Mouse (Mus musculus) retina, embryonic 14.5 days (tissue): Measurements from ENCODE around the gene Spag7.

Experiments used
- DNase-seq: peaks from one replicate; pipeline ENCODE4 v3.0.0-alpha.2; 2015; ENCODE audit warnings: low spot score

Spag7 gene

DNA sequence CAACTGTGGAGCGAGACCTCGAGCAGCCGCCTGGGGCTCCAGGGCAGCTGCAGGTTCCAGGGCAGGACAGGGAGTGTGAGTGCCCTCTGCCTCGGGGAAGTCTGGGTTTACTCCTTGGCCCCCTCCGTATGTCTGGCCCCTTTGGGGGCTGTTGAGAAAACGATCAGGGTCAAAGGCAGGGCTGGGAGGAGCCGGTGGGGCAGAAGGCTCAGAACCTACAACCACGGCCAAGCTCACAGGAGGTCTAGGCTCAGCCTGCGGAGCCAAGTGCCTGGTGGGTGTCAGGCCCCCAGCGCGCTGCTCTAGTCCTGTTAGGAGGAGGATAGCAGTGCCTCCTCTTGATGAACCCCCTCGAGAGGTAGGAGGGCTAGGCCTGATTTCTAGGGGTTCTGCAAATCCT is 12.0 kb upstream of the Spag7 start:
- no peak for DNase-seq

DNA sequence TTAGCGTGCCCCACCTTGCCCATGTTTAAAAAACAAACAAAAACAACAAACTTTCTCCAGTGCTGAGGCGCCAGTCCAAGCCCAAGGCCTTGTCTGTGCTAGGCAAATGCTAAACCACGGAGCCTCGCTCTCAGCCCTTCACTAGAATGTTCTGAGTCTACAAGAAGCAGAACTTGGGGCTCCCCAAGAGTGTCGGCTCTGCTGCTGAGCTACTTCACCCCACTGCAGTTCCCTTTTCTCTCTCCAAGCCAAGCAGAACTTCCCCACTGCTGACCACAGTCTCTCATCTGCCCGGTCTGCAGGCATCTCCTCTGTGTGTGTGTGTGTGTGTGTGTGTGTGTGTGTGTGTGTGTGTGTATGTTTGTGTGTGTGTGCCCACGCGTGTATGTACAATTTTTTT is 10.7 kb upstream of the Spag7 start:
- no peak for DNase-seq

DNA sequence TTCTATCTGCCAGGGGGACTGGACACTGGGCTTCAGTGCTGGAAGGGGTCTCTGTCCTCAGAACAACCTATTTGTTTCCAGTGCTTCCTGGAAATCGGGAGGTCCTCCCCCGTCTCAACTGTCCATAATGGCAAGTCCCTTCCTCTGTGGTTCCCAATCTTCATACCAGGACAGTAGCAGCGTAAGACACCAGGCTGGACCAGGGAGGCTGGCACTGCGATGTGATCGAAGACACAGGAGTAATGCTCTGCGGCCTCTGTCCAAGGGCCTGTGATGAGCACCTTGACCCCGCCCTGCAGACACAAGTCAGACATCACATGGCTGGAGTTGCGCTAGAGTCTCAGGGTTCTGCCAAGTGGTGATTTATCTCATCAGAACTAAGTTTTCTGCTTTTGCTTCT is 10.1 kb upstream of the Spag7 start:
- no peak for DNase-seq

DNA sequence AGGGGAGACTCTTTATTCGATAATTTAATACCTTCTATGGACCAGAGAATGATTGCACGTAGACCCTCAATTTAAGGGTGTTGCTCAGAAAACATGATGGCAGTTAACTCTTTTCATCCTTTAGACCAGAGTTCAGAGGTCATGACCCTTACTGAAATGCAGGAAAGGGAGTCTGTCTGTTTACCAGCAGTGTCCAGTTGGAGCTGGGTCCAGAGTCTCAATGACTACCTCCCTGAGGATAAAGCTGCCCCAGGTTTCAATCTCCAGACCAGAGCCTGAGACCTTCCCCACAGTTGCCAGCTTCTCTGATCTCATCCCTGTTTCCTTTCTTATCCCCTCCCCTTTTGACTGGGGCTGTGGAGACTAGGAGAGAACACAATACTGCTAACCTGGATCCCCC is 9.4 kb upstream of the Spag7 start:
- no peak for DNase-seq

DNA sequence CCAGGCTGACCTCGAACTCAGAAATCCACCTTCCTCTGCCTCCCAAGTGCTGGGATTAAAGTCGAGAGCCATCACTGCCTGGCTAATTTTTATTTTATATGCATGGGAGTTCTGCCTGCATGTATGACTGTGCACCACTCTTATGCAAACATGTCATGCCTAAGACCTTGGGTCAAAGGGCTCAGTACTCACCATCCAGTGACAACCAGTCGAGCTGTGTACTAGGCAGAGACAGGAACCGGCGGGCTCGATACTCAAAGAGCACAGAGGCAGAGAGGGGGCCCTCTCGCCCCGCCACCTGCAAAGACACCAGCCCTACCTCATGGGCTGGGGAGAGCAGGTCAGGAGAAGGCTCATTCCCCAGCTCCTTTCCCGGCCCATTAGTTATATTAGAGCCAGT is 8.9 kb upstream of the Spag7 start:
- no peak for DNase-seq

DNA sequence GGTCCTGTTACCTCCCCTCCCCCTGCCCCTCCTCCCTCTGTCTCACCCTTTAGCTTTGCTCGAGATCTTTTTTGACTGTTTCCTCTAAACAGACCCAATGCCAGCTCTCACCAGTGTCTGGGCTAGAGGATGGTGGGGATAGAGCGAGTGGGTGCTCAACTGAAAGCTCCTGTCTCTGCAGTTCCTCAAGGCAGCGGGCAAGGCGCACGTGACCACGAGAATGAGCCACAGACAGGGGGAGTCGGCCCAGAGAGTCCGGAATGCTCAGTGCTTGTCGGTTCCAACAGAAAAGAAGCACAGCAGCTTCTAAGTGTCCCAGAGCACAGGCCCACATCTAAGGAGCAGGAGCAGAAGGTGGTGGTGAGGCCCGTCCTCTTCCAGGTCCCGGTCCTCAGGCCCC is 5.3 kb upstream of the Spag7 start:
- DNase-seq, result no peak

DNA sequence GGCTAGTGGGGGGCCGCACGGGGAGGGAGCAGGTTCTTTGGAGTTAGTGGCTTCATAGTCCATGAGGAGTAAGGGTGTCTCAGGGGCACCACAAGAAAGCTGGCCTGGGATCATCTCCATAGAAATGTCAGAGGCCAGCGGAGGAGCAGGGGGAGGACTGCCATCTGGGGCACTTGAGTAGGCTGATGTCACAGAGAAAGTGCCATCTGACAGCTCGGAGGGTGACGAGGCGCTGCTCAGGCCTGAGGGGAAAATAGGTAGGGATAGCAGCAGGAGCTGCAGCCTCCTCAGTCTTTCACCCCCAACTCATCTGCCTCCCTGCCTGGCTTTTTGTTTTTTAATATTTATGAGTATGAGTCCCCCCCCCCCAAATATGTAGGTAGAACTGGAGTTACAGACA is 4.8 kb upstream of the Spag7 start:
- no peak for DNase-seq

DNA sequence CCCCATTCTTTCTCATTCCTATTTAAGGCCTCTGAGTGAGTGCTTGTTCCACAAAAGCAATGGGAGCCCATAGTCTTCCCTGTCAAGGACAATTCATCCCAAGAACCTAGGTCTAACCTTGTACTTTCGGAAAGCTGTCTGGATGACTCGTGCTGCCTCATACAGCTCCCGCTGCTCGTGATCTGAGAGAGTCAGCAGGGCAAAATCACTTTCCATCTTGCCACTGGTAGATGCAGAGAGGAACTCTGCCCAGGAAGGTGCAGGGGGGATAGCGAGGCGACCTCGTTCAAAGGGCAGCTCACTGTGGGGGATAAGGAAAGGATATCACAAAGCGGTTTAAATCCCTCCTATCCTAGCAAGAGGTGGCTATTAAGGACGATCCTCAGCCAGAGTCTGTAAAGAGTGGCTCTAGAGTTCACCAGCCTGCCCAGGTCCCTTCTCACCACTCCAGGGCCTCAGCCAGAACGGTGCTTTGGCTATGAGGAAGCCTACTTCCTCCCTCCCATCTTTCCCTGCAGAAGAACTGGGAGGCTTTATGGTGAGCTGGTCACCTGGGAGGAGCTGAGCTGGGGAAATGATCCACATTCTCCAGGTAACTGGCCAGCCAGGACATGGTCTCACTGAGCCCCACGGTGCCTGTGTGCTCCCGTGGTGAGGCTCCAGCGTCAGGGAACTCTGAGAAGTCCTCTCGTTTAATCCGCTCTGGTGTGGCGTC is 2.3 kb upstream of the Spag7 start:
- DNase-seq, result no peak

DNA sequence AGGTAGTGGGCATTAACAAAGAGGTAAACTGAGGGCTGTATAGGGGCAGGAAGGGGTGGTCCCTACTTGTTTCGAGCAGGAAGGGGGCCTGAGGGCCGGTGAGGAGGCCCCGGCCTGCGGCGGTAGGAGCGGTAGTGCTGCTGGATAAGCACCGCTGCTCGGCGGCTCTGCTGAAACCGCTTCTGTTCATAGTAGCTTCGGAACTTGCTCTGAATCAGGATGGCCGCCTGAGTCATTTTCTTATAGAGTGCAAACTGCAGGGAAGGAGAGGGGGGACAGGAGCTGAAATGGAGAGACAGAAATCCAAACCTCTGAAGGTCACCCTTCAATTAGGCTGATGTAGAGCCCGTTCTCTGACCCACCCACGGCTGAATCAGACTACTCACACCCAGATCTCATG is 1.3 kb upstream of the Spag7 start:
- DNase-seq, result no peak

DNA sequence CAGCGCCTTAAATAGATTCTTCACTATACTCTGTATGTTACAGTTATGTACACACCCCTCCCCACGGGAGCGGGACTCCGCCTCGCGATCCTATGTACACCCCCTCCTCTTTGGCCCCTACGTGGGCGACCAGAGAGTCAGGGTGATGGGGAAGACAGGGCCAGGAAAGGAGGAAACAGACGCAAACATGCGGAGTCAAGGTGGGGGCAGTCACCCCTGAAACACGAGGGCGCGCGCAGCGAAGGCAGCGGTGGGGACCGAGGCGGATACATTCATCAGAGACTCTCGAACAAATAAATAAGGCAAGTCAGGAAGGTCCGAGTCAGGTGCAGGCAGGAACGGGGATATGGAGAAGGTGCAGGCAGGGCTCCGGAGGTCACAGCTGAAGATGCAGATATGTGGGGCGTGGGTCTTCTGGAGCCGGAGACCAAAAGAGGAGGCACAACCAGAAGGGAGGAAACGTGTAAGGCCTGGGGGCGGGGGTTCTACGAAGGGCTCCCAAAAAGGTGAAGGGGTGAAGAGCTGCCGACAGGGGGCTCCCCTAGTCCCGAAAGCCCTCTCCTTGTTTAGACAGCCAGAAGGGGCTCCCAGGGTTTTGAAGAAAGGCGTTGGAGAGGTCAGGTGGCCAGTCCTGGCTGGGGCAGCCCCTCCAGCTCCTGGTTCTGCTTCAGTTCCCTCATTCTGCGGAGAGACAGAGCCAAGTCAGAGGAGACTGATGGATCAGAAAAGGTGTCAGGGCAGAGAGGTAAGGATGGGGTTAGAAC is 548 bp upstream of the Spag7 start:
- DNase-seq, result peak; percentile 85

DNA sequence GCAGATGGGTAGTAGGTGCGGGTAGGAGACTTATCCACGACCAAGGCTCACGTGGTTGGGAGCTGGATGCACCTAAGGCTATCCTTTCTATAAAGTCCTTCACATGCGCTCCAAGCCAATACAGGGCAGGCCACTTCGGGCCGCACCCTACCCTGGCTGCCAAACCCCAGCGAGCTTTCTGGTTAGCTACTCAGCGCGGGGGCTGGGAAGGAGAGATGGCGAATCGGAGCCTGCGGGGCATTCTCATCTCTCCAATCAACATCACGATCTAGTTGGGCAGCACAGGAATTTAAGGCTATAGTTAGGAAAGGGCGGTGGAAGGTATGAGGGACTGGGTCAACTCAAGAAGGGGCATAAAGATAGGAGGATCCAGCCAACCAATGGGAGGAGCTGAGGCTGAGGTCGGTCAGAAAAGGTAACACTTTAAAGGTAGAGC is 863 bp downstream of the Spag7 start:
- no peak for DNase-seq

DNA sequence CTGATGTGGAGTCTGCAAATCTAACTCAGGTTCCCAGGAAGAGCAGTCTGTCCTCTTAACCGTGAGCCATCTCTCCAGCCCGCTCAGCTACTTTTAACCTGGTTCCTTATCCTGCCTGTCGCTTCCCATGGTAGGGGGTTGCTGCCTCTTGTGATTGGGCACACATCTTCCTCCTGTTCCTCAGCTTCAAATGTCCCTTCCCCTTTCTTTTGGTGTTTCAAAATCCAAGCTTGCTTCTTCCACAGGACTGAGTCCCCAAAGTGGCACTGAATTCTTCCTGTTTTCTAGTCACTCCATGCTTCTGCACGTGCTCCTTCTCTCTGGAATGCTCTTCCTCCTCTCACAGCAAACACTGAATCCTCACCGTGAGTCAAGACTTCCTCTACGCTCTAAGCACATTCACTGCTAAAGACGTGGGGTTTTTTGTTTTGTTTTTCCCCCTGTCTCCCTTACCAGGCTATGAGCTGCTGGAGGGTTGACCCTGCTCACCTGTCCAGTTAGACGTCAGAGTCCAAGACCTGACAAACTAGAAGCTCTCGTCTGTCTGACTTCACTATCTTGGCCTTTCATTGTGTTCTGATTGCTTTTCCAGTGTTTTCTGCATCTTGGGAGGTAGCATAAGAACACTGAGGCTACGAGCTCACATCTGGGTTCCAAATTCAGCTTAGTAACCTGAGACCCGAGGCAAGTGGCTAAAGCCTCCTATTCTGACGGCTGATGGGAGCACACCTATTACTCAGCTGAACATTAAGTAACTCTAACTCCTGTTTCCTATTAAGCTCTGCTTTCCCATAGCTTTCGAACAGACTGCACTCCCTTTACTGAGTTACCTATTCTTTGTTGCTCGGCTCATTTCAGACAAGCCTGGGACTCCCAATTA is 1.7 kb downstream of the Spag7 start:
- no peak for DNase-seq

DNA sequence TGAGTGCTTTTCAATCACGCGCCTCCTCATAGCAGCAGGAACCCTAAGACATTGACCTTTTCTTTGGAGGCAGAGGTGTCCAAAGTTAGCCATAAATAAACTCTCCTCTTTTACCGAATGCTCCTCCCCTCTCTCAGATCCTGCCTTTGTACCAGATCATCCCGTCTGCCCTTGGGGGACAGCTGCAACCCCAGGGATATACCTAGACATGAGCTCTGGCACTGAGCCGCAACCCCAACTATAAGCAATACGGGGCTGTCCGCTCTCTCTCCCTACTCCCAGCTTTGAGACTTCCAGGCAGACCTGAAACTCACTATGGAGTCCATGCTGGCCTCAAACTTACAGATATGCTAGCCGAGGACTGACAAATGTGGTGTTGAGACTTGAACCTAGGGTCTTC is 2.5 kb downstream of the Spag7 start:
- DNase-seq, result no peak

DNA sequence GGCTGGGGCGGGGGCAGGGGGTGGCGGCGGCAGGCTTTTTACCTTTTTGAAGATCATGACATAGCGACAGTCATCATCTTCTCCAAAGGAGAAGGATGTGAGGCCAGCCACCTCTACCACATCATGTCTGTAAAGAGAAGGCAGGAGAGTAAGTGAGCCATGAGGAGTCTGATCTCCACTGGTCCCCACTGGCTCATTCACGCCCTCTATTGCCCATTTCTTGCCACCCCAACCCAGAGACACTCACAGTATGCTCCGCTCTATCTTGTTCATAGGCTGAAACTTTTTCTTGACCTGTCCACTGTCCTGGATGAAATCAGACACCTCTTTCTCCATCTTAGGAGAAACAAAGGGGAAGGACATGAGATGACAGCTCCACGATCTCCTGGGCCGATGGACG is 4.5 kb downstream of the Spag7 start:
- no peak for DNase-seq

DNA sequence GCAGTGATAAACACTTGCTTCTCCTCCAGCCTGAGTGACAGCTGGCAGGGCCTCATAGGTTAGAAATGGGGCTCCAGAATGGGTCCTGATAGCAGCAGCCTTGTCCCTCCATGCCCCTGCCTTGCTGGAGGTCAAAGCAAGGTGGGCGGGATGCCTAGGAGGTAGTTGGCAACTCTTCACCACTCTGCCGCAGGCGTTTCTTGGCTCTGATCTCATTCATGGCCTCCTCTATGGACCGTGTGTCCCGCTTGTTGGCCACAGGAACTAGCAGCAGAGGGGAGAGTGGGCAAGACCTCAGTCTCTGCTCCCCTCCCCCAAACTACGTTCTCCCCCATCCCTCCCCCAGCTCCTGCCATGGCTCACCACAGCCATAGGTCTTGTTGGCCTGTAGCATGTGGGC is 5.3 kb downstream of the Spag7 start:
- DNase-seq, result no peak

DNA sequence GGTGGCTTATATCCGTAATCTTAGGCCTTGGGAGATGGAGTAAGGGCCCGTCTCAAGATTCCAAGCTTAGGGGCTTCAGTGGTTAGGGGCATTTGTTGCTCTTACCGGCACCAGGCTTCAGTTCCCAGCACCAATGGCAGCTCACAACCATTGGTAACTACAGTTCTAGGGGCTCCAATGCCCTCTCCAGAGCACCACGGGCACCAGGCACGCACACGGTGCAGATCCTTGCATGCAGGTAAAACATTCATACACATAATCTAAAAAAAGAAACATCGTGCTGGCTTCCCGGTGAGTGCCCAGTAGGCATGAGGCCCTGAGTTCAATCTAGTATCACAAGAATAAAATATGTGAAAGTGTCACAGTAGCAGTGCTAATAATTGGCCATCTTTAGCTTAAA is 6.1 kb downstream of the Spag7 start:
- no peak for DNase-seq

DNA sequence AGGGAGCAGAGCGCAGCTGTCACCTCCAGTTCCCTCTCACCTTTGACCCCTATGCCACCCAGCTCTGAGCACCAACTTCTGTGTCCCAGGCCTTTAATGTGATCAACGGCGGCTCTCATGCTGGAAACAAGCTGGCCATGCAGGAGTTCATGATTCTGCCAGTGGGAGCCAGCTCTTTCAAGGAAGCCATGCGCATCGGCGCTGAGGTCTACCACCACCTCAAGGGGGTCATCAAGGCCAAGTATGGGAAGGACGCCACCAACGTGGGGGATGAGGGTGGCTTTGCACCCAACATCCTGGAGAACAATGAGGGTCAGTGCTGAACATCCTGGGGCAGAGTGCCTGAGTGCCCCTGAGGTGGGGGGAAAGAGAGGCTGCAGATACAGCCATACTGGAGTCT is 8.6 kb downstream of the Spag7 start:
- DNase-seq, result no peak

DNA sequence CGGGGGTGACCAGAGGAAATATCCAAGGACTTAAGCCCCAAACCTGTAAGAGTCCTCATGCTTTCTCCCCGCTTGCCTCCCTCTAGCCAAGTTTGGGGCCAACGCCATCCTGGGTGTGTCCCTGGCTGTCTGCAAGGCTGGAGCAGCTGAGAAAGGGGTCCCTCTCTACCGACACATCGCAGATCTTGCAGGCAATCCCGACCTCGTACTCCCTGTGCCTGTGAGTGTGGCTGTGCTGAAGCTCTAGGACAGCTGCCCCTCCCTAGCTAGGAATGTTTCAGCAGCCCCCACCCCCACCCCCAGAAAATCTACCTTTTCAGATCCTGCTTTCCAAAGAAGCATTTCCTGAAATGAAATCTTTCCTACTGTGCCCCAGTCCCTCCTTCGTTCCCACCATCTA is 10.3 kb downstream of the Spag7 start:
- DNase-seq, result no peak

DNA sequence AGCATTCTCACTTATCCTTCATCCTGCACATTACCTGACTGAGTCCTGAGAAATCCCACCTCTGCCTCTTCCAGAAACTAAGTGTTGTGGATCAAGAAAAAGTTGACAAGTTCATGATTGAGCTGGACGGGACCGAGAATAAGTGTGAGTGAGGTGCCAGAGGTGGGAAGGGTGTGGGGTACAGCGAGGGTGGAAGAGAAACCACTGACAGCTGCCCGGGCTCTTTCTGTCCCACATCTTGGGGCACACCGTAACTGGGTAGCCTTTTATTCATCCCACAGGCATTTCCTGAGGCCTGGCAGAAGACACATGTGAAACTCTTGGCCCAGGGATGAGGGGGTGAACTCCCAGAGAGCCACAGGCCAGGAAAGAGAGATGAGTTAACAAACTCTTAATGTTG is 10.7 kb downstream of the Spag7 start:
- DNase-seq, result no peak

DNA sequence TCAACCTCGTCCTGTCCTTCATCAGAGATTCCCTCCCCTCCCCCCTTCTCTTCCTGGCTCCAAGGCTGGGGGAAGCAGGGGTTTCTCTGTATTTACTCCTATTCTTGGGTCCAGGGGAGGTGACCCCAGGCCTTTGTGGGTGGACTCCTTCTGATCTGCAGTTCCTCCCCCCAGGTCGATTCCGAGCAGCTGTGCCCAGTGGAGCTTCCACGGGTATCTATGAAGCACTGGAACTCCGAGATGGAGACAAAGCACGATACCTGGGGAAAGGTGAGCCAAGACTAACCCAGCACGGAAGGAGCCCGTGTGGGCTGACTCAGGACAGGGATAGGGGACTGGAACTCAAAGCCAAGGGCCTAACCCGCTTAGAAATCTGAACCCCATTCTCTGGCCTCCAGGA is 11.2 kb downstream of the Spag7 start:
- DNase-seq, result no peak

DNA sequence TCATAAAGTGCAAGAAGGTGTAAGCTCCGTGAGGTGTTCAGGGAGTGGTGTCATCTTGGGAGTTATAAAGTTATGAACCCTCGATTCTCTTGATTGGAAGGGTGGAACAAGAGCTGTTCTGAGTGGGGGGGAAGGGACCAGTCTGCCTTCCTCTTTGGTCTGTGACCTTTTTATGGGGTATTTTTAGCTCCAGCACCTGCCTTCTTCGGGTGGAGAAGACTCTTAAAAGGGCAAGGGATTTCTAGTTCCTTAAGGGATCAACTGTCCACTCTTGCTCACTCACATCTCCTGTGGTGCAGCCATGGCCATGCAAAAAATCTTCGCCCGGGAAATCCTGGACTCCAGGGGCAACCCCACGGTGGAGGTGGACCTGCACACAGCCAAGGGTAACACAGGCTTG is 11.6 kb downstream of the Spag7 start:
- DNase-seq, result no peak

DNA sequence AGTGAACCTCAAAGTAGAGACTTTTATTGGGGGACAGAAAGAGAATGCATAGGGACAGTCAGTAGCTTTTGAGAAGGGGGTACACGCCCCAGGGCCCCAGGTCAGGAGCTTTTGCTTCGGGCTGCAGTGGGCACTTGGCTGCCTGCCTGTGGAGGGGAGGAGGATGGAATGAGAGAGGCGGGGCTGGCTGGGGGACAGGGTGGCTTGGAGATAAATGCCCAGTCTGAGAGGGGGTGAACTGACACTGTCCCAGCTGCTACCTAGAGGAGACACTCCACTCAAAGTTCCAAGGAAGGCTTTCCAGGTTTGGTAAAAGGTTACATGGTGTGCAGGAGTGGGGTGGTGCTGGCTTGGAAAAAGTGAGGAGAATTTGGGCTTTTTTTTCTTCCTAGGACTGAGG is 12.3 kb downstream of the Spag7 start, which contains the start of gene Eno3:
Gene Eno3 (plus strand): TSS at position 239 of the 400 bp plus-strand sequence.
- no peak for DNase-seq

DNA sequence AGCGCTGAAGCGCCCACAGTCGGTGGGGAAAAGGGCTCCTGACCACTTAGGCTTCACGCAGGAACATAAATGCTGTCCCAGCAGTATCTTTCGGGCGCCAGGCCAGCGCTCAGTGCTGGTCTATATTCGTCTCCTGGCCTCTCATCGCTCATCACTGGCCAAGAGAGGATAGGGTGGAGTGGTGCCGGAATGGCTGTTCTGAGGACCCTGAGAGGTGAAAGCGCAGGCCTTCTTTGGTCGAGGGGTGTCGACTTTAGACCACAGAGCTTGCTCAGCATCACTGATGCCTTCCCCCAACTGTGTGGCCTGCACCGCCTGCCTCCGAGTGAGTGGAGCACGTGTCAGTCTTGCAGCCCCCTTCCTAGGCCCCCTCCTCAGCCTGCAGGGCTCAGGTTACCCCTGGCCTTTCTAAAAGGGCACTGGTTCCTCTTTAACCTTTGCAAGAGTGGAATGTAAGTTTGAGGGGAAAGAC is 12.7 kb downstream of the Spag7 start:
- DNase-seq, result peak; percentile 31
